Mouse (Mus musculus) heart, postnatal 14 days (tissue): ENCODE measurements at regions not wholly inside any gene's neighbourhood (a gene's known extent, or its start where the extent isn't known, plus 50 kb on each side); places are given as distances from the start of the nearest gene placed in this dataset.

Source experiments
- DNase-seq, 2 experiments: peaks; one replicate each; pipeline ENCODE4 v3.0.0; 2021 to 2022
- intact Hi-C: fragments of 180-260 bp; cut with DNase I; formaldehyde crosslinking; loops from one replicate; pipeline ENCODE4 v1.15.1; 2025

DNA sequence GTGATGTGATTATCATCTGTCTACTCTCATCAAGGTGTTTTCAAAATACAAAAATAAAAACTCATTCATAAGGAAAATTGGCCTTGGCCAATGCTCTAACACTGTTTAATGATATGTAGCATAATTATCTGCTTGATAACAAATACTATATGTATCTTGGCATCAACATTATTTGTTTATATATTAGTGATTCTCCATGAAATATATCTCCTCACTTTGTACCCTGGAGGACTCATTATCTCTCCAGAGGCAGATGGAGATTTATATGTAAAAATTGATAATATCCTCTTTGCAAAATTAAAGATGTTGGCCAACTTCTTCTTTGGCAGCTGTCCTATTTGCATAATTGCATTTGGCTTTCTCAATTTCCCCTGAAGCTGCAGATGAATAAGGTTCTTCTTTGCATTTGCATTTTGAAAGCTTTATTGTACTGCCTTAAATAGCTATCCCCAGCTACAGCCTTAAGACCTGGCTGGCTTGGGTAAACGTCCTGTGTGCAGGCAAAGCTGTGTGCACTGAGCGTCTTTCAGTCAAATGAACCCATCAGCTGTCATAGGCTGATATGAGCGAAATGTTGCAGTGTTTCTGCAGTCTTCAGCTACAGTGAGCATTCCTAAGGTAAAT, 124.7 kb upstream of the Otogl start:
- DNase-seq: no peak
- intact Hi-C loops: no loop called here

DNA sequence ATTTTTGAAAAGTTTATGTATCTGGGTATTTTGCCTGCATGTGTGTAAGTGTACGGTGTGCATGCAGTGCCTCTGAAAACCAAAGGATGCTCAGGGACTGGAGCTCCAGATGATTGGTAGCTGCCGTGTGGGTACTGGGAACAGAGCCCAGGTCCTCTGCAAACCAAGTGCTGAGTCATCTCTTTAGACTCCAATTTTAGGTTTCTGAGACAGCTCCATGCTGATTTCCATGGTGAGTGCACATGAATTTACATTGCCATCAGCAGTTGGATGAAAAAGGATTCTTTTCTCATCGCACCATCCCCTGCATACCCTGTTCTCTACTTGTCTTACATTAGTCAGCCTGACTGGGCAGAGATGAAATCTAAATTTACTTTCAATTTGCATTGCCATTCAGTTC, 122.1 kb upstream of the Otogl start:
- intact Hi-C loops: no loop called here
- DNase-seq: no peak

DNA sequence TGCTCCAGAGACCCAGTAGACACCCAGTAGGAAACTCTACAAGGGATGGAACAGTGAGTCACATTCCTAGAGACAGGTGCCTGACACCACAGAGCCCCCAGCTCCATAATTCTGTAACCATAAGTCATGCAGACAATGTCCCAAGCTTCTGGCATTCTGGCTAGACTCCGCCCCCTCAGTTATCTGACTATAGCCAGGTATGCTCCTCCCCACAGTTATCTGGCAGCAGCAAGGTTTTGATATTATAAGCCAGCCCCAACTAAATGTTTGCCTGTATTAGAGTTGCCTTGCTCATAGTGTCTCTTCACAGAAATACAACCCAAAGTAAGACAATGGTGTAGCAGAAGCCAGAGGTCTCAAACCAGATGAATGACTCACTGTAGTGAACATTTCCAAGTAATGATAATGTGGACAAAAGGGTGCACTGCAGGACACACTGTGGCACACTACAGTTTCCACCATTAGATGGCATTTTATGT, 121.4 kb upstream of the Otogl start:
- no peak for DNase-seq
- intact Hi-C loops: no loop called here

DNA sequence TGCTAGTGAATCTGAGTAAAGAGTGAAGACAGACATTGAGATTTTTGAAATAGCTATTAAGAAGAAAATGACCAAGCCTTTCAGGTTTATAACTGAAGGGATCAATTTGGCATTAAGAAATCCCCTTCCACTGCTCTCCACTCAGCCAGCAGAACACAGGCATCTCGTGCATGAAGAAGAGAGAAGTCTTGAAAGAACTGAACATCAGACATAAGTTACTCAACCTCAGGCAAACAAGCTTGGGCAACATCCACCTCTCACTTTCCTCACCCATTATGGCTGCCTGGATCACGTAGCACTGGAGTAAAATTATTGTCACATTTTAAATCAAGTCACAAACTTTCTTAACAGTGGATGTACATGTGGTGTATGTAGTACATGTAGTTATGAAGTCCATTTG, 115.6 kb upstream of the Otogl start:
- no peak for DNase-seq
- intact Hi-C loops: no loop called here

DNA sequence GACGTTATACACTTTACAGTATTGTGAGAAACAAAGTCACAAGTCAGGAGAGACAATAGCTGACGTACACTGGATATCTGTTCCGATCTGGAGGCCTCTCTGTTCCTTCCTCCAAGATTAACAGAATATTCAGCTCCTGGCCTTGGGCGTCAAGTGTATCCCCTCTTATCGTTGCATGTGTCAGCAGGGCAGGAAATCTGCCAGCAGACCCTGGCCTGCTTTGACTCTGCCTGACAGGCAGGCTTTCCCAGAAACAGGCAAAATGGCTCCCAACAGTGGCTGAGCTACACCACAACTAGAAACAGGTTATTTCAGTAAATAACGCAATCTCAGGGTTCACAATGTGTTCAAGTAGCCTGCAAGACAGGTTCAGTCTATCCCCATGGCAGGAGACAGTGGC, 112.3 kb upstream of the Otogl start:
- DNase-seq: no peak
- intact Hi-C loops: no loop called here

DNA sequence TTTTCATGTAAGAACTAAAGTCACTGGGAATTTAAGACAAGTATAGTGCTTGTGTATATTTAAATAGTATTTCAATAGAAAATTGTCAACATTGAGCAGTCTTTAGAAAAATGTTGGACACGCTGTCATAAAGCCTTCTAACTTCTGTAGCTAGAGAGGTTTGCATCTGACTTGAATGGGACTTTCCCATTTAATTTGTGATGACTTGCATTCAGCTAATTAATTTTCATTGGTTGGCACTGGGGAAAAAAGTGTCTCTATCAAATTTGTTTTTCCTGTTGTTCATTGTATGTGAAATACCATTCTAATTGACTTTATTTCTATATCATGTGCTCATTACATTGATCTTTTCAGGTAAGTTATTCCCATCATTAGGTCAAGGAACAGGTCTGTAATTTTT, 104.6 kb upstream of the Otogl start:
- DNase-seq: no peak
- intact Hi-C loops: no loop called here

DNA sequence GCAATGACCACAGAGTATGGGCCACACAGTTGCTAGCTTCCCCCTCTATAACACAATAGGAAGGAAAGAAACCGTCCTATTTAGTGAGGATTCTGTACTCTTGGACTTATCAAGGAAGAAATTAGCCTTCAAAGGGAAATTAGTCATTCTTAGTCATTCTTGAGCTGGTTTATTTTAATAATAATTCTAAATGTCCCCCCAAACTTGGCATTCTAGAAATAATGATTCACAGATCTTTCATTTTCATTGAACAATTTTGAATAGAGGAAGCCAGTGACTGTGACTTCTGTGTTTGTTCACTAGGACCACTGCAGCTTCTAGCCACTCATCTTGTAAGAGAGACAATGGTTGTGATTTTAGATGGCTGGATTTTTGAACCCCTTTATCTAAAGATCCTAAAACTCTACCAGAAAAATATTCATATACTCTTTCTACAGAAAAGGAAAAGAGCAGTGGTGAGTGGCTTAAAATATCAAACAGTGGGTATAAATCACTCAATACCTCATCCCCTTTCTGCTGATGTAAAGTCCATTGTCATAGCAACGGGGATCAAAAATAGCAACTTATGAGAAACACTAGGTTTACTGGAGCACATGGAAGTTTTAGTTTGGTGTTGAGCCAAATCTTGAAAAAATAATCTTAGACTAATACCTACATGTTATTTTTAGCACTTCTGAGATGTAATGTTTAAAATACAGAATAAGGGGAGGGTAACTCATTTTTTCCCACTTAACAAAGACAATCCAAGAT, 83.1 kb upstream of the Otogl start:
- no peak for DNase-seq
- intact Hi-C loops: no loop called here

DNA sequence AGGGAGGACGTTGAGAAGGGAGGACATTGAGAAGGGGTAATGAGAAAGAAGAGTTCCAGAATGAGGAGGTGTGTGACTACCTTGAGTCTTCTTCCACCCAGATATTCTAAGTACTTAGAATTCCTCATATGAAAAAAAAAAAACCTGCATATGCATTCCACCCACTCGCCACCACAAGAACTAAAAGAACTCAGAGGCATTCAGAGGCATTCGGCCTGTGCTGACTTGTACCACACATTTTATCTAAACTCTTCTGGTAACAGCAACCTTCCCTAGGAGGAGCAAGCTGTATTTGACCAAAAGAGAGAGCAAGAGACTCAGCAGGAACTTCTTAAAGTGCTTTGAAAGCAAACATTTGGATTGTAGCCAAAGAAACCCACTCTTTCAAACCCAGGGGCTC, 80.7 kb upstream of the Otogl start:
- intact Hi-C loops: no loop called here

DNA sequence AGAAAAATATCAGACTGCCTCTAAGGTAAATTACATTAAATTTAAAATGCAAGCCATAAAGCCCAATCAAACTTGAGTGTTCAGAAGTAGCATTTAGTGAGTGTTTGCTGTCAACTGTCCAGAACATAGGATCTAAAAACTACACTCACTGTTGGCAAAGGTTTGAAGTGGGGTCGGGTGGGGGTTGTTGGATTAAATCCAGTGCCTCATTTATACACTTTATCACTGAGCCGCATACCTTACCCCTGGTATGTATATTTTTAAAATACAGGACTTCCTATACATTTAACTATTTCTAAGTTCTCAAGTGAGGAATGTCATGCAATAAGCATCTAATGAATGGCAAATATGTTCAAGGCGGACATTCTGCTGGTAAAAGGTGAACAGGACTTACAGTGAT, 78.6 kb upstream of the Otogl start:
- intact Hi-C loops: no loop called here
- DNase-seq: no peak

More for the DNA sequence above, 80.7 kb upstream of the Otogl start:
- DNase-seq: no peak

DNA sequence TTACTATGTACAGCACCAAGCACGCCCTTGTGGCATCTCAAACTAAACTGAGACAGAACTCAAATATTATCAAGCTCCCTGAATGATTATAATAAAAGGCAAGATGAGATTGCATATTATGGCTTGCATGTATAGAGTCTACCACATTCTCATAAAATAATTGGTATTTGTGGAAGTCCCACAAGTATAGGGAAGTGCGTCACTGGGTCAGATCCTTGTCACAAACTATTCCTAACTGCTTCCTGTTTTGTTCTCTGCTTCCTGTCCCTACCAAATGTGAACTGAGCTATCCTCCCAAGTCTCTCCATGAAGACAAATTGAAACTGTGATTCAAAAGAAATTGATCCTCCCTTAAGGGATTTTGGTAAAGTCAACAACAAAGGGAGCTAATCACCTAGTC, 78.0 kb upstream of the Otogl start:
- DNase-seq: no peak
- intact Hi-C loops: no loop called here

DNA sequence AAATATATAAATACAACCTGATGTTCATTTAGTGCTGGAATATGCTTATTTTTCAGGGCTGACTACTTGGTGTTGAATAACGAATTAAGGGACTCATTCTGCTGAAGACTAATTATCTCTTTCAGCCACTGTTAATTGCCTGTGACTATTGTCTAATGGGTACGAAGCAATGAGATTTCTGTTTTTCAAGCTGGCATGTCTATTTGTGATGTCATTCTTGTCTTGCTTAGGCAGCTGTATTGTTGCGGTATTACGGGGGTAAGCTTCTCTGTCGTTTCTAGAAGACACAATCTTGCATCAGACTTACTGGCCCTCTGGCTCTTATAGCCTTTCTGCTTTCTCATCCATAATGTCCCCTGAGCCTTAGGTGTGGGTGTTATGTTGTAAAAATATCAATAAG, 70.7 kb upstream of the Otogl start:
- DNase-seq: no peak

DNA sequence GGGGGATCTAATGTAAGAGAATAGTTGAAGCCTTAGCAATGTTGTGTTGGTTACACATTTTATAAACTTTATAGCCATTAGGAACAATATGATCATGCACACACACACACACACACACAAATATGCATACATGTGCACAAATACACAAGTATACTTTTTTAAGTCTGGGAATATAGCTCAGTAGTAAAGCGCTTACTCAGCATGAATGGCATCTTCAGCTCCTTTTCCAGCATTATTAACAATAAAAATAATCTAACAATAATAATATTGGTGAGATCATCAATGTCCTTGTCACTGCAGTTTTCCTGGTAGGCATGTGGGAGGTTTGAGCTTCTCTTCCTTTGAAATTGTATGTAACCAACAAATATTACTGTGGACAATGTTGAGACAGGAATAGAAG, 70.1 kb upstream of the Otogl start:
- intact Hi-C loops: no loop called here
- DNase-seq: no peak

More for the DNA sequence above, 70.7 kb upstream of the Otogl start:
- intact Hi-C loops: no loop called here

DNA sequence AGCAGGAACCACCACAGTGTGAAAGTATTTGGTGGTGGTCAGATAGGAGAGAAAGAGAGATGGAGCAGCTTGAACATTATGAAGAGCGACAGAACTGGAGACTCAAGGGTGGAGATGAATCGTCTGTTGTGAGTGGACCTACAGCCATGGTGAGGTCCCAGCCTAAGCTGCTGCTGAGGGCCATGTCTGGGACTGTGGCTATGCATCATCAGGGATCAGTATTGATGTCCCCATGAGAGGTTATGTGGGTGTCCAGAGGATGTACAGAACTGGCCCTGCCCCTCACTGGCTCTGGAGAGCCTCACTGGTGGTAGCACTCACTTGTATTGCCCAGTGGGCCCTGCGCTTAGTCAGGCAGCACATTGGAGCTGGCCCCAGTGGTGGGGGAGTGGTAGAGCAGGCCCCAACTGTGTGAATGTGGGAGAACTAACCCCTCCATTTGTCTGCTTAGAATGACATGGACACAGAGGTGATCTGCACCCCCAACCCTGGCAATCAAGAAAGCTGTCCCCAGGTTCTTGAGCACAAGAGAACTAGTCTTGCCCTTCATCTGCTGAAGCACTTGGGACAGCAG, 64.5 kb upstream of the Otogl start:
- DNase-seq: no peak
- intact Hi-C loops: no loop called here

DNA sequence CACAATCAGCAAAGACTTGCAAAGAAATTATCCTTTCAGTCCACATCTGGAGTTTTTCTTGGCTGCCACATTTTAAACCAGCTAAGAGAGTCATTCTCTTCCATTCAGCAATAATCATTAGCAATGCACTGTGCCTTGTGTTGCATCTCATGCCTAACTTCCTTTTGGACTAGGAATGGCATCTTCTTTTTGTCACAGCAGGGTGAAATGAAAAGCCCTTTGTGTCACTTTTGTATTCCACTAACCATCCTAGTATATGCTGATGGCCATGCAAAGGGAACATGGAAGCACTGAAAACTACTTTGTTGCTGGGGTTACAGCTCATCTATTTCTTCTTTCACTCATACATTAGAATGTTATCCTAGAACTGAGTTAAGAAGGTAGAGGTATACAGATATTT, 59.8 kb upstream of the Otogl start:
- no peak for DNase-seq

DNA sequence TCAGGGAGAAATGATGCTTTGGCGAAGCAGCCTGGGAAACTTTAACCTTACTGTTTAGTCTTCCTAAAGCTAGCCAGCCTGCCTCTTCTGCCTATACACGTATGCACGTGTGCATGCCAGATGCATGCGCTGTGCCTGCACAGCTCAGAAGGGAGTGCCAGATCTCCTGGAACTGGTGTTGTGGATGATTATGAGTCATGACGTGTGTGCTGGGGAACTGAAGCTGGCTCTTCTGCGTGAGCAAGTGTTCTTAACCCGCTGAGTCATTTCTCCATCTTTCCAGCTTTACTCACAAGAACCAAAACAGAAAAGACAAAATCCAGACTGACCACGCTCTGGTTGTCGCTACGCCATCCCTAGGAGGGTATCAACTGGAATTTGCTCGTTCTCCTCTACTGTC, 55.1 kb upstream of the Otogl start:
- no peak for DNase-seq

More for the DNA sequence above, 59.8 kb upstream of the Otogl start:
- intact Hi-C loops: no loop called here

DNA sequence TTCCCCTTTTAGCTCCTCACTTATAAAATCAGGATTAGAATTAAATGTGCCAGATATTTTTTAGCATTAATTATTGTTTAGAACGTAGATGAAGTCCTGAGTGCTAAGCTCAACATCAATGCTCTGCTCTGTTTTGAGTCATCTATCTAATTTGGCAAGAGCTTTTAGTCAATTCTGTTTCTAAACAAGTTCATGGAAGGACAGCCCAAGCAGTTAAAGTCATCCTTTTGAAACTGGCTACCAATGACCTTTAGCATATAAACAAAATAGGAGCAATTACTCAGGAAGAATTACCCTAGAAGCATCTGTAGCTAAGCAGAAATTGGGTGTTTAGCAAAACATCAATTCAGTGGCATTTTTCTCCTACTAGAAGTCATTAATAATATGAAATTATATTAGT, 52.1 kb upstream of the Otogl start:
- intact Hi-C loops: no loop called here
- DNase-seq: no peak

More for the DNA sequence above, 55.1 kb upstream of the Otogl start:
- intact Hi-C loops: no loop called here

DNA sequence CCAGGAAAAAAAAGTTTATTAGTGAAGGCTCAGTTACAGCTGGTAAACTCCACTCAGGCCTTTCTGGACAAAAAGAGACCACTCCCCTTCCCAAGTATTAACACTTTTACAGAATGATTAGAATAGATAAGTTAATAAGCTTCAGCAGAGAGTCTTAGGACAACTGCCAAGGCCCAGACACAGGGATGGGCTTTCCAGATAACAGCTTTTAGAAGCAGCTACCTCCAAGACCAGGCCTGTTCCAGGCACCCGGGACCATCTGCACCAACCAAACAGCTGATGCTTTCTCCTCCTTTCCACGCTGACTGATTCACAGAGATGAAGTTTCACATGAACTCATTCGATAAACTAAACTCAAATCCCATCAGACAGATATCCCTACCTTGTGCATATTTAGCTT, 50.2 kb upstream of the Otogl start:
- DNase-seq: no peak
- intact Hi-C loops: no loop called here
